Mouse (Mus musculus) heart, postnatal 0 days (tissue): ENCODE measurements around the gene Vps13c.

Experiments used
- CTCF ChIP-seq: IDR thresholded peaks from 2 replicates; pipeline ENCODE4 v1.5.1; 2016; ENCODE audit warnings: antibody characterized with exemption, control low read depth, low read depth
- EP300 ChIP-seq: IDR thresholded peaks from 2 replicates; pipeline ENCODE4 v1.6.1; 2016; ENCODE audit warnings: antibody characterized with exemption, low read depth

DNA sequence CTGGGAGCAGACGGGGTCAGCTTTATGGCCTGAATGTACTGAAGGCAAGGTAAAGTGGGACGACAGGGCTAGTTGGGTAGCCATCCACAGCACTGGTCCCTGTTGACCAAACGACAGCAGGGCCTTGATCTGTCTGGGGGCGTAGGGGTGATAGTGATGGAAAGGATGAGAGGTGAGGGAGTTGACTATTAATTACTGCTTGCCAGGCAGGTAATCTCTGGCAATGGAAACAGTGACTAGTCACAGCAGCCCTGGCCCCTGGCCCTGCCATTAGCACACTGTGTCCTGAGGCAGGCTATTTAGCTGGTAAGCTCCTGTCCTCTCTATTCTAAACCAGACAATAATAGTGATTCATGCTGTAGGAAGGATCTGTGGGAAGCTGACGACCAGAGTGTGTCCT lies 47.8 kb upstream of the Vps13c start:
- TF ChIP-seq CTCF (no peak), EP300 (no peak)
